Mouse (Mus musculus): ENCODE results near the gene Adamtsl1.

Gene Adamtsl1

GRCm38 (mm10) chr4:86053487-86054237 lies 539.7 kb downstream of the Adamtsl1 start:
- no peaks in the 10 kb centered on the region for H3K27me3 ChIP-seq (ENCODE audit: control insufficient read depth, insufficient read depth, low read length, poor library complexity, severe bottlenecking)
- DNase-seq (ENCODE audit: low read depth, low spot score): no peak
- H3K36me3 ChIP-seq (ENCODE audit: control insufficient read depth, insufficient read depth, low read length, poor library complexity, severe bottlenecking): no peaks in the 10 kb centered on the region

DNA sequence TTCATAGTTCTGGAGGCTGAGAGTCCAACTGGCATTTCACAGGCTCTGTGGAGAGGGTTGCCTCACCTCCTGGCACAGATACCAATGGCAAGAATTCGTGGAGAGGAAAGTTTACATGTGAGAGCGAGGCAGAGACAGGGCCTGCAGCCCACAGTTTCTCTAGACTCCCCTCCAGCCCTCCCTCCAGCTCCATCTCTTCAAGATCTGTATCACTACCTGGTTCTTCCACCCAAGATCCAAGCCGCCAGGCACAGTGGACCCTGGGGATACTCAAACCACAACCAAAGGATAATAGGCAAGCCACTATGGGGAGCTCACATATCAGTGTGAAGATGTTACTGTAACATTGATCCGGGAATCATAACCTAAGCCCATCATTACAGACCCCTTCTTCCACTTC lies 546.6 kb downstream of the Adamtsl1 start:
- H3K27me3 ChIP-seq (ENCODE audit: control insufficient read depth, insufficient read depth, low read length, poor library complexity, severe bottlenecking): no peaks in the 10 kb centered on the region
- H3K36me3 ChIP-seq (ENCODE audit: control insufficient read depth, insufficient read depth, low read length, poor library complexity, severe bottlenecking): no peaks in the 10 kb centered on the region
- DNase-seq (ENCODE audit: low read depth, low spot score): no peak

DNA sequence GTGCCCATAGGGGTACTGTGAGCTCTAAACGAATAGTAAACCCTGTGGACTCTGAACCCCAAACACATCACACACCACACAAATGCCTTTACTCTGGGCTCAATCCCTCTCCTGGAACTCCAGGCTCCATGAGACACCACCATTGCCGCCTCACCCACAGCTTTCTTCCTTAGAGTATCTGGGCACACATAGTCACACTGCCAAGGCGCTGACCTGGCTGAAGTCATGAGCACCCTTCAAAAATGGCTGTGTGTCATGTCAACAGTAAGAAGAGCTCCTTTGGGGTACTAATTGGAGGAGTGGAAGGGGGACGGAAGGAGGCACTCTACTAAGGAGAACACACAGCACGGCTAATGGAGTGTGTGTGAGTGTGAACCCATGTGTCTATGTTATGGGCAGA lies 554.4 kb downstream of the Adamtsl1 start:
- Histone ChIP-seq H3K27me3 (ENCODE audit: control insufficient read depth, insufficient read depth, low read length, poor library complexity, severe bottlenecking) (no peaks in the 10 kb centered on the region), H3K36me3 (ENCODE audit: control insufficient read depth, insufficient read depth, low read length, poor library complexity, severe bottlenecking) (no peaks in the 10 kb centered on the region)
- DNase-seq (ENCODE audit: low read depth, low spot score): no peak

- no peaks in the 10 kb centered on the region for H3K36me3 ChIP-seq (ENCODE audit: control insufficient read depth, insufficient read depth, low read length, poor library complexity, severe bottlenecking)
- no peaks in the 10 kb centered on the region for H3K27me3 ChIP-seq (ENCODE audit: control insufficient read depth, insufficient read depth, low read length, poor library complexity, severe bottlenecking)
- no peak for DNase-seq (ENCODE audit: low read depth, low spot score)
Observed at GRCm38 (mm10) chr4:86068875-86069718, 555.1 kb downstream of the Adamtsl1 start.

DNA sequence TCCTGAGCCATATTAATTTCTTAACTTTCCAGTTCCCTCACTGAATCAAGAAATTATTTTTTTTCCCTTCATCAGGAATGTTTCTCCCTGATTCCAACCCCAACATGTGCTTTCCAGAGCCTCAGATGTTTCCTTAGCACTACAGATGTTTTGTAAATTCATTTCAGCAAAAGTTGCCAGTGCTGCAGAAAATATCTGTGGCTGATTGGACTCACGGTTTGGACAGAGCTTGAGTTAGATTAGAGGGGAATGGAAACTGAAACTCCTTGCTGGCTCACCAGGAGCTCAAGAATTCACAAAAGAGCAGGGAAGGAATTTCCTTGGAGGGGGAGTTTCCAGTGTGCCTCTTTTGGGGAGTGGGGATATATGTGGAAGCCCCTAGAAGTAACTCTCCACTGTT lies 560.9 kb downstream of the Adamtsl1 start:
- Histone ChIP-seq H3K36me3 (ENCODE audit: control insufficient read depth, insufficient read depth, low read length, poor library complexity, severe bottlenecking) (no peaks in the 10 kb centered on the region), H3K27me3 (ENCODE audit: control insufficient read depth, insufficient read depth, low read length, poor library complexity, severe bottlenecking) (no peaks in the 10 kb centered on the region)
- DNase-seq (ENCODE audit: low read depth, low spot score): no peak

GRCm38 (mm10) chr4:86077355-86077754 lies 563.4 kb downstream of the Adamtsl1 start:
- Histone ChIP-seq H3K27me3 (ENCODE audit: control insufficient read depth, insufficient read depth, low read length, poor library complexity, severe bottlenecking) (no peaks in the 10 kb centered on the region), H3K36me3 (ENCODE audit: control insufficient read depth, insufficient read depth, low read length, poor library complexity, severe bottlenecking) (no peaks in the 10 kb centered on the region)
- no peak for DNase-seq (ENCODE audit: low read depth, low spot score)

- no peaks in the 10 kb centered on the region for H3K27me3 ChIP-seq (ENCODE audit: control insufficient read depth, insufficient read depth, low read length, poor library complexity, severe bottlenecking)
- H3K36me3 ChIP-seq (ENCODE audit: control insufficient read depth, insufficient read depth, low read length, poor library complexity, severe bottlenecking): no peaks in the 10 kb centered on the region
- no peak for DNase-seq (ENCODE audit: low read depth, low spot score)
Observed at GRCm38 (mm10) chr4:86077854-86078253, 563.9 kb downstream of the Adamtsl1 start.

DNA sequence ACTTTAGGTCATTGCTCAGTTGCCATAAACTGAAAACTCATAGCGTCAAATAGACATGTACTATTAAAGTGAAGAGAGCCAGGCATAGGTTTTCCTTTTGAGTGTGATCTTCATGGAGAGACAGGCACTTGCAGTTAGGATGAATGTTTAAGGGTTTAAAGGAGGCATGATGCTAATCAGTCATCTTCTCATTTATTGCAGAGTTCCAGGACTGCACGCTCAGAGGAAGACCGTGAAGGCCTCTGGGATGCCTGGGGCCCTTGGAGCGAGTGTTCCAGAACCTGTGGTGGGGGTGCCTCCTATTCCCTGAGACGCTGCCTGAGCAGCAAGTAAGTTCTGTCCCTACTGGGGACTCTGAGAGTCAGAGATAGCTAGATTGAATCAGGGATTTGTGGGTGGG lies 573.5 kb downstream of the Adamtsl1 start:
- Histone ChIP-seq H3K36me3 (ENCODE audit: control insufficient read depth, insufficient read depth, low read length, poor library complexity, severe bottlenecking) (no peaks in the 10 kb centered on the region), H3K27me3 (ENCODE audit: control insufficient read depth, insufficient read depth, low read length, poor library complexity, severe bottlenecking) (no peaks in the 10 kb centered on the region)

DNA sequence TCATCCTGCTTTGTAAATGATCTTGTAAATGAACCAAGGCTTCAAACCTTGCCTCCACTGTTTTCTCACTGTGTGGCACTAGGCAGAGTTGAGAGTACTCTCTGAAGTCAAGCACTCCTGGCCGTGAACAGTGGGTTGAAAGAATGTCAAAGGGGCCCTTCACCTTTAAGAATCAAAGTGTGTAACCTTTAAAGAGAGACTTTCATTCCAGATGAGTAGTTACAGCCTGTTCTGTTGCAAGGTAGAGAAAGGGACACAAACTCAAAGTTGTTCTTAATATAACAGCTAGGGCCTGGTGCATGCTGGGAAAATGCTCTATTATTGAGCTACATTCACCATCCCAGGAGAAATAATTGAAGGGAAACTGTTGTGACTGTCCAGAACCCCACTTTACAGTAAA lies 589.2 kb downstream of the Adamtsl1 start:
- DNase-seq (ENCODE audit: low read depth, low spot score): no peak
- Histone ChIP-seq H3K36me3 (ENCODE audit: control insufficient read depth, insufficient read depth, low read length, poor library complexity, severe bottlenecking) (no peaks in the 10 kb centered on the region), H3K27me3 (ENCODE audit: control insufficient read depth, insufficient read depth, low read length, poor library complexity, severe bottlenecking) (no peaks in the 10 kb centered on the region)

More for the DNA sequence above, 573.5 kb downstream of the Adamtsl1 start:
- no peak for DNase-seq (ENCODE audit: low read depth, low spot score)

DNA sequence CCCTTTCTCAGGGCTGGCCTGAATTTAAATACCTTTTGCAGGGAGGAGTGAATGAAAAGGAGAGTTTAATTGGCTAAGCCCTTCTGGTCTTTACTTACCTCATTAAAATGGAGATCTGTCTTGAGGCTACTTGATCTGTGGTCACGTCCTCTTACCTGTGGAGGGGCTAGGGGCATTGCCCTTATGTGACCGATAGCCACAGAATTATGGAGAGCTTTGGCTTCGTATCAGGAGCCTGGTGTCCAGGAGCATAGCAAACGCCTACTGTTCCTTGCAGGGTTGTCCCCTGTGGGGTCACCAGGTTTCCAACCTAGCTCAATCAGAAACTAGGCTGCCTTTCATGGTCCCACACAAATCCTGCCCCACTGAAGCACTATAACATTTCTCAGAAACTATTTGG lies 594.4 kb downstream of the Adamtsl1 start:
- Histone ChIP-seq H3K27me3 (ENCODE audit: control insufficient read depth, insufficient read depth, low read length, poor library complexity, severe bottlenecking) (no peaks in the 10 kb centered on the region), H3K36me3 (ENCODE audit: control insufficient read depth, insufficient read depth, low read length, poor library complexity, severe bottlenecking) (no peaks in the 10 kb centered on the region)
- DNase-seq (ENCODE audit: low read depth, low spot score): no peak

GRCm38 (mm10) chr4:86119067-86119466 lies 605.1 kb downstream of the Adamtsl1 start:
- H3K36me3 ChIP-seq (ENCODE audit: control insufficient read depth, insufficient read depth, low read length, poor library complexity, severe bottlenecking): no peaks in the 10 kb centered on the region
- no peaks in the 10 kb centered on the region for H3K27me3 ChIP-seq (ENCODE audit: control insufficient read depth, insufficient read depth, low read length, poor library complexity, severe bottlenecking)
- DNase-seq (ENCODE audit: low read depth, low spot score): no peak

- DNase-seq (ENCODE audit: low read depth, low spot score): no peak
- no peaks in the 10 kb centered on the region for H3K27me3 ChIP-seq (ENCODE audit: control insufficient read depth, insufficient read depth, low read length, poor library complexity, severe bottlenecking)
- H3K36me3 ChIP-seq (ENCODE audit: control insufficient read depth, insufficient read depth, low read length, poor library complexity, severe bottlenecking): no peaks in the 10 kb centered on the region
Observed at GRCm38 (mm10) chr4:86122431-86122830, 608.5 kb downstream of the Adamtsl1 start.

- no peaks in the 10 kb centered on the region for H3K36me3 ChIP-seq (ENCODE audit: control insufficient read depth, insufficient read depth, low read length, poor library complexity, severe bottlenecking)
- no peak for DNase-seq (ENCODE audit: low read depth, low spot score)
- H3K27me3 ChIP-seq (ENCODE audit: control insufficient read depth, insufficient read depth, low read length, poor library complexity, severe bottlenecking): no peaks in the 10 kb centered on the region
Observed at GRCm38 (mm10) chr4:86124374-86124773, 610.4 kb downstream of the Adamtsl1 start.

DNA sequence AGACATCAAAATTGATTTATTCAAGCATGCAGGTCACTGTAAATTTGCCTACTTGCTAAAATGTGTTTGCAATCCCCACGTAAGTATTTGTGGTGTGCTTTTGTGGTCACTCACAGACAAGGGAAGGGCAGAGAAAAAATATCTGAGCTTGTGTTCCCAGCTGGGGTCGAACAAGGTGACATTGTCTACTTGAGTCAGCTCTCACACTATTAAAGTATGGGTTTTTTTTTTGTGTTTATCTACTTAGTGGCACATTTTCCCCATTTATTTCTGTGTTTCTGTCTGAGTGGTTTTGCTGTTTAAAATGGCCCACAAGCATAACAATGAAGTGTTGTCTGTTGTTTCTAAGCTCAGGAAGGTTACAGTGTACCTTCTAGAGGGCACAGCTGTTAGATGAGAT lies 612.7 kb downstream of the Adamtsl1 start:
- DNase-seq (ENCODE audit: low read depth, low spot score): no peak
- H3K27me3 ChIP-seq (ENCODE audit: control insufficient read depth, insufficient read depth, low read length, poor library complexity, severe bottlenecking): no peaks in the 10 kb centered on the region
- H3K36me3 ChIP-seq (ENCODE audit: control insufficient read depth, insufficient read depth, low read length, poor library complexity, severe bottlenecking): no peaks in the 10 kb centered on the region

DNA sequence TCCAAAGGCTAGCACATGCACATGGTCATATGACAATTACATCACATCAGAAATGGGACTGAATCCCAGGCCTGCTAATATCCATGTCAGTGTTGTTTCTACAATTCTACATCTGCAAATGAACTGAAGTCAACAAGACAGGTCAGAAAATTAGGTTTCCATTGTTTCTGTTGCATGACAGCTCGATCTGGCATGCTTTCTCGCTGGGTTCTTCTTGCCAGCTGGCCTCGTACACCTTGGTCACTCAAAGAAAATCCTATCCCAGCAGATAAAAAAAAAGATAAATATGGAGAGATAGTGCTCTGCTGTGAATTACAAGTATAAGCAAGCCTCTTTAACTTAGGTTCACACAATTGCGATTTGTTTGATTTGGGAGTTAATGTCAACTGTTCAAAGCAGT lies 644.6 kb downstream of the Adamtsl1 start:
- no peaks in the 10 kb centered on the region for H3K27me3 ChIP-seq (ENCODE audit: control insufficient read depth, insufficient read depth, low read length, poor library complexity, severe bottlenecking)
- no peak for DNase-seq (ENCODE audit: low read depth, low spot score)
- no peaks in the 10 kb centered on the region for H3K36me3 ChIP-seq (ENCODE audit: control insufficient read depth, insufficient read depth, low read length, poor library complexity, severe bottlenecking)

Data from splenic B cell, adult 2 months (primary cell).